Mouse (Mus musculus): ENCODE measurements around the gene St6galnac3. TPM values are rescaled to one million over a fixed set of nuclear protein-coding genes. Genes with fewer than 3 reads are reported as not detected.

Gene St6galnac3
- total RNA-seq, 2 experiments from 2014 or later: 22.0 to 25.9 TPM

DNA sequence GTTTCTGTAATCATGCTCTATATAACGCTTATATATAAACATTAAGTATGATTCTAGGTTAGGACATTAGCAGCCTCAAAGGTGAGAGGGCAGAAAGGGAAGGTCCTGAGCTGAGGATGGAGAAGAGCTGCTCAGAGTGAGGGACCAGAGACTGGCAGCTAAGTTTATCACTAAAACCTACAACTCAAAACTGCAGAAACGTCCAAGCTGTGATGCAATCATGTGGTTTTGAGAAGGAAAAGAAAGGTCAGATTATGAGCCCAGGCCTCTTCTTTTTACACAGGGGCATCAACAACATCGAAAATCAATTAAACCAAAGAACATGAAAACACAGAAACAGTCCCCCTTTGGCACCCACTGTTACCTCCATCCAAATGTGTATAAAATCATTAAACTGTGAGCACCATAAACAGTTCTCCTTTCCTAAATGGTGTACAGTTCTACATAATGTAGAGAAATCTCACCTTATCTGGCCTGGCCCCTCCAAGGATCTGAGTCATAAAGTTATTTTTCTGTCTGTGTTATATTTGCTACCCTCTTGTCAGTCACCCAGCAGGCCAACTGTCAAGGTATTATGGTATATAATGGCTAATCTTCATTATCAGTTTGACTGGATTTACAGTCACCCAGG, 244.9 kb downstream of the St6galnac3 start:
- DNase-seq (ENCODE audit: low spot score in 2 of 2): no peak

- no peak for DNase-seq (ENCODE audit: low spot score in 2 of 2)
Observed at GRCm38 (mm10) chr3:153475919-153476318, 249.1 kb downstream of the St6galnac3 start.

GRCm38 (mm10) chr3:153475461-153475860, 249.5 kb downstream of the St6galnac3 start:
- no peak for DNase-seq (ENCODE audit: low spot score in 2 of 2)

DNA sequence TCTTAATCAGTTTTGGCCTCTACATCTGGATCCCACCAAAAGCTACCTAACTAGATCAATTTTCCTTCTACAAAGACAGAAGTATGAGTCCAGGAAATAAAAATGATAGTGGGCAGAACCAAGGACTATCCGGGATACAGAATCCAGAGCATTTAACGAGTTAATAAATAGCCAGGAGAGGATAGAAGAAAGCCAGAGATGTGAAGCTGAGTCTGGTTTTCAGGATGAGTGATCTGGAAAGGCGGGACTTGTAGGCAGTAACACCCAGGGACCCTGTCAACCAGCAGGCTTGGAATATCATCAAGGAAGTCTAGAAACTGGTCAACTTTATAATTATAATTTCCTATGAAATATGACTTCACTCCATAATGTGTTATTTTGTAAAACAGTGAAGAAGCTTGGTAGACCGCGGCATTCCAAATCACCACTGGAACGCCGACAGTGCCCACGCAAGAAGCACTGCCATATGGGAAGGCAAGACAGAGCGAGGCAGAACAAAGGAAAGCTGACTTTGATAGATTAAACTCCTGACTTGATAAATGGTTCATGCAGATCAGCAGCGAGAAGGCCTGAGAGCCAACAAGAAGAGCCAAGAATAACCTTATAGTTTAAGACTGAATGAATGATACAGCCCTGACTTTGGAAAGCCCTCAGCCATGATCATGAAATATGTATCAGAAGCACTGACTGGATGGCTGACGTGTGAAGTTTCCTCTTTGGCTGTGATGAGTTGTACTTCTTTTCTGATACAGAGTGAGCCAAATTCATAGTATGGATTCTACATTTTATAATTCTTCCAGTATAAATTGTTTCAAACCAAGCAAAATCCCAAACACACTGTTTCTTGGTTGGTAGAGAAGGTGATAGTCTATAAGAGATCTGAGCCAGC, 252.1 kb downstream of the St6galnac3 start:
- DNase-seq (ENCODE audit: low spot score in 2 of 2): no peak

DNA sequence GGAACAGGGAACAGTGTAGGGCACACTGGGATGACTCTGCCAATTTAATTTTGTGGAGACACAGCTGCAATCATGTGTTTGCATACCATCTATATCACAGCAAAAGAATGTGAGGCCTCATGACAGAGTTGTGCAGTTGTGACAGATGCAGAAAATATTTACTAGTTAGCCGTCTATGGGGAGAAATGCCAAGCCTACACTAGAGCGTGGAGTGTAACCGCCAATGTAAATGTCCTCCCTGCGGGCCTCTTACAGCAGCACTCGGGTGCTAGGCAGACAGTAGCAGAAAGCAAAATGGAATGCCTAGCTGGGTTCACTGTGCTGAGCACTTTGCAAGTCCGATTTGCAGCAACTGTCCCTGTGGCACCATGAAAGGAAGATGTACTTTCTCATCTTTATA, 261.1 kb downstream of the St6galnac3 start:
- DNase-seq (ENCODE audit: low spot score in 2 of 2): no peak

GRCm38 (mm10) chr3:153460173-153460572, 264.8 kb downstream of the St6galnac3 start:
- DNase-seq (ENCODE audit: low spot score in 2 of 2): no peak

GRCm38 (mm10) chr3:153458593-153458992, 266.4 kb downstream of the St6galnac3 start:
- DNase-seq (ENCODE audit: low spot score in 2 of 2): no peak

- no peak for DNase-seq (ENCODE audit: low spot score in 2 of 2)
Observed at GRCm38 (mm10) chr3:153457701-153458100, 267.3 kb downstream of the St6galnac3 start.

DNA sequence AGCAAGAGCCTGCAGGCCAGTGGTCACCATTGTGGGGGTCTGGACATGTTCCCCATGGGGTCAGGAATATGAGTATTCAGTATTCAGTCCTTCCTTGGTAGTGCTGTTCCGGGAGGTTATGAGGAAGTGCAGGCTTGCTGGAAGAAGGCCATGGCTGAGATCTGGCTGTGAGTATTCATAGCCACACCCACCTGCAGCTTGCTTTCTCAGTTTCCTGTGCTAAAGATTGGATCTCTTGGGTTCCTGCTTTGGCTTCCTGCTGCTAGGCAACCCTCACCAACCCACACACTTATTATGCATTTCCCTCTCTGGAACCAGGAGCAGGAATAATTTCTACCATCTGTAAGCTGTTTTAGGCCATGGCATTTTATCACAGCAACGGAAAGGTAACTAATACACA, 267.8 kb downstream of the St6galnac3 start:
- no peak for DNase-seq (ENCODE audit: low spot score in 2 of 2)

DNA sequence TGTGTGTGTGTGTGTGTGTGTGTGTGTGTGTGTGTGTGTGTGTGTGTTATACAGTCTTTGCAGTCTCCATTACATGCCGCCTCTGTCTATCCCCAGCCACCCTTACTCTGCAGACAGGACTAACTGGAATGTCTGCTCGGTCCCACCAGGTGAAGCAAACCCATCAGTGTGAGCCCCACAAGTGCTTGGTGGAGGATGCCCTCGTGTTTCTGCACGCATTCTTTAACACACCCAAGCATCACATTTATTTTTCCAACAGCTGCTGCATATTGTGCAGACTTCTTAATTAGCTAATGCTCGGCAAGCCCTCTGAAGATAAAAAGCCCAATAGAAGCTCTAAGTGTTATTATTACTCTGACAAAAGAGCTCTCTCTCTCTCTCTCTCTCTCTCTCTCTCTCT, 268.7 kb downstream of the St6galnac3 start:
- DNase-seq (ENCODE audit: low spot score in 2 of 2): no peak

DNA sequence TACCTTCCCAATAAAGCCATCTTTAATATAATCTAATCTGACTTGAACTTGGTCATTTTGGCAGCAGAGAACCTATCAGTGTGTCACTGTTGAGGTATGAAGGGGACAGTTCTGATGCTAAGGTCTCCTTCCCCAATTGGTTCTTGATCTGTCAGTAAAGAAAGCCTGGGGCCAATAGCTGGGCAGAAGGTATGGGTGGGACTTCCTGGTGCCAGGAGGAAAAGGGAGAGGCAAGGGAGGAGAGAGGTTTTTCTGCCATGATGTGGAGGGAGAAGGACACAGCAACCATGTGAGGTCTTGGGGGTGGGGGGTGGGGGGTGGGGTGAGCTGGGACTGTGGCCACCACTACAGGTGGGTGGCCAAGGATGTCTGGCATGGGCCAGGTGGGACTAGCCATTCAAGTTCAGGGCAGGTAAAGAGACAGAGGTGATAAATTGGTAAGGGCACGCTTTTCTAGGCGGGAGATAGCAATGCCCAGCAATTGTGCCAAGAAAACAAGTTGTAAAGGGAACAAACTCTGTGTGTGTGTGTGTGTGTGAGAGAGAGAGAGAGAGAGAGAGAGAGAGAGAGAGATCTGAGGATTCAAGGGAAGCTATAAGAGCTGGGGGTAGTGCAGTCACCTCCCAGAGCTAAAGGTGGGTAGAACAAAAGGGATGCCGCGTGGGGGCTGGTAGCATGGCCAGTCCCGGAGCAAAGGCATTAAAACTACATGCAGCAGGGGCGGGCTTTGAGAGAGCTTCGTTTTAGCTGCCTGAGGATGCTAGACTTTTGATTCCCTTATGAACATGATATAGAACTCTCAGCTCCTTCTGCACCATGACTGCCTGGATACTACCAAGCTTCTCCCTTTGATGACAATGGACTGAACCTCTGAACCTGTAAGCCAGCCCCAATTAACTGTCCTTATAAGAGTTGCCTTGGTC, 271.6 kb downstream of the St6galnac3 start:
- no peak for DNase-seq (ENCODE audit: low spot score in 2 of 2)

DNA sequence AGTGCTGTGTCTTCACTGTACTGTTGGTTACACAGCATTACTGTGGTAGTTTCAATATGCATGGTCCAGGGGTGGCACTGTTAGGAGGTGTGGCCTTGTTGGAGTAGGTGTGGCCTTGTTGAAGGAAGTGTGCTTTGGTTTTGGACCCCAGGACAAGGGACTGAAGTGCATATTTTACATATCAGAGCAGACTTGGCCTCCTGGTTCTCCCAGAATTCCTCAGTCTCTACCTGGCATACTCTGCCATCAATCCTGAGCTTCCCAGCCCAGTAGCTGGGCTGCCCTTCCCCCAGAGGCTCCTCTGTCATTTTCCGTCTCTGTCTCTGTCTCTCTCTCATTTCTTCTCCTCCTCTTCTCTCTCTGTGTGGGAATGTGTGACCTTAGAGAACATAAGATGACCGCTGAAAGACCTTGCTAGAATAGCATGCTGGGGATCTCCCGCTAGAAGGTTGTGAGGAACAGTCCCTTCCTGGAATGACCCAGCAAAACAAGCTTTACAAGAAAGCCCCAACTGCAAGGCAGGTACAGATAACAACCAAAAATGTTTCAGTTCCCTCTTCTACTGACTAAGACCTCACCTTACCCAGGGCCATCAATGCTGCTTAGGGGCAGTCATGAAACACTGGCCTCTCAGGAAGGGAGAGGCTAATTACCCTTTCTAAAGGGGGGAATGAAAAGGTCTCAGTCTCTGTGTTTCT, 272.5 kb downstream of the St6galnac3 start:
- DNase-seq (ENCODE audit: low spot score in 2 of 2): no peak

- no peak for DNase-seq (ENCODE audit: low spot score in 2 of 2)
Observed at GRCm38 (mm10) chr3:153441329-153441728, 283.6 kb downstream of the St6galnac3 start.

DNA sequence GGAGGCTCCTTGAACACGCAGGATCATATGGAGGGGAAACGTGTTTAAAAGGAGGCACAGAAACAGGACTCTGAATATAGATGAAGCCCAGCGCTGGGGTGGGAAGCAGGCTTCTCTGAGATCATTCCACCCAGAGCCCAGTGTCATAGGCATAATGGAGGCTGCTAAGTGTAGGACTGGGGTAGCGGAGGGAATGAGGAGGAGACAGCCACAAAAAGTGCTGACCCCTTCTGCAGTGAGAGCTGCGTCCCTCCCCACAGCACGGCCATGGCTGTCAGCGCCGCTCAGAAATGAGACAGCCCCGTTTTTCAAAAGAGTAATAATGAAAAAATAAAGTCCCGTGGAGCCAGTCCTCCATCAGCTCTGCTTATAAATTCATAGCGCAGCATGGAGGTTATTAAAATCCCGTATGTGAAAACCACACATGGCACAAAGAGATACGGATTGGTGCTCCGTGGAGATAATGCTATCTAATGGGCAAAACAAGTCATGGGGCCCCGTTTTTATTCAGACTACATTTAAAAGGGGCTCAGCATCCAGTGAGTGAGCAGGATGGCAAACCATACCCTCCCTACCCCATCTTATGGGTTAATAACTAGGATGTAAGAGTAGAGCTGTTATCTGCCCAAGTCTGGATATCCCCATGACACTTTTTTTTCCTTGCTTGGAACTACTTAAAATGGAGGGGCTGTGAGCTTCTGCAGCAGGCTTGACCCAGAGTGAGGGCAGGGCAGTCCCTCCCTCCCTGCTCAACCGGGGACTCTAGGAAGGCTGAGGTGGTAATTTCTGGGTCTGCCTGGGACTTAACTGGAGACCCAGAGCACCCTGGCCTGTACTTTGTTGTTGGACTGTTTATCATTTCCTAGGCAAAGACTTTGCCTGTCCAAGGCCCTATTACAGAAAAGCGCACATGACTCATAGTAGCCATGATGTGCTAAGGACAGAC, 288.6 kb downstream of the St6galnac3 start:
- no peak for DNase-seq (ENCODE audit: low spot score in 2 of 2)

- DNase-seq (ENCODE audit: low spot score in 2 of 2): no peak
Observed at GRCm38 (mm10) chr3:153433010-153433409, 292.0 kb downstream of the St6galnac3 start.

DNA sequence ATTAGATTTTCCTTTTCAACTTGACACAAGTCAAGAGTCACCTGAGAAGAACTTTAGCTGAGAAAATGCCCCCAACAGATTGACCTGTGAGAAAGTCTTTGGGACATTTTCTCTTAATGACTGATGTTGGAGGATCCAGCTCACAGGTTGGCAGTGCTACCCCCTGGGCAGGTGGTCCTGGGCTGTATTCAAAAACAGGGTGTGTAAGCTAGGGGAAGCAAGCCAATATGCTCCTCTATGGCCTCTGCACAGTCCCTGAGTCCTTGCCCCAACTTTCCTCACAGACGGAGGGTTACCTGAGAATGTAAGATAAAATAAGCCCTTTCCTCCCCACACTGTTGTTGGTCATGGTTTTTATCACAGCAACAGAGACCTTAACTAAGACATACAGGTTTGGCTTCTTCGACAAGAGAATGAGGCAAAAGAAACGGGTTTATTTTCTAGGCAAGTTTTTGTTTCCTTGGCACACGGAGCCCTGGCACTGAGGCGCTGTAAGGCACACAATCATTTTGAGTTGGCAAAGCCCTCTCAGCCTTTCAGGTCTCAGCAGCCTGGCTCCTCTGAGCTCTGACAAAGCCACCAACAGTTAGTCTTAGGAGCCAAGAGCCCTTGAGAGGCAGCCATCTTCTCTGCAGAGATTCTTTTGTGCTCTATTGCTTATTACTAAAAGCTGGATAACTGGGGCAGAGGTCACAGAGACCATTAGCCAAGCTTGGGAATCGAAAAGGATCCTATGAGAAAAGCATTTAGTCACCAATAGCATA, 292.7 kb downstream of the St6galnac3 start:
- DNase-seq (ENCODE audit: low spot score in 2 of 2): no peak

DNA sequence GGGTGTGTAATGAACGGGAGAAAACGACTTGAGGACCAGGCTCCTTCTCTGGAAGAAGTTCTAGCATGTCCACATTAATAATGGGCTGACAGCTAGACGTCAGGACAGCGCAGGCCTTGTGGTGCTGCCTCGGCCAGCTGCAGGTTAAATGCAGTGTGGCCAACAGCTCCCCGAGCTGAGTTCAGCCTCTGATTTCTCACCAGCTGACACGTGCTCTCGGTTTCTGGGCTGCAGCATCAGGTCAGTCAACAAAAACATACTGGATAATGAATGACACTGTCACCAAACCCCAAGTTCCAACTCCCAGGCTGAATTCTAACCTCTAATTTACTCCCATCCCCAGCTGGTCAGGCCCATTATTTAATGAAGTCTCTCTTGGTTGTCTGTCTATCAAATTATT, 295.1 kb downstream of the St6galnac3 start:
- no peak for DNase-seq (ENCODE audit: low spot score in 2 of 2)

DNA sequence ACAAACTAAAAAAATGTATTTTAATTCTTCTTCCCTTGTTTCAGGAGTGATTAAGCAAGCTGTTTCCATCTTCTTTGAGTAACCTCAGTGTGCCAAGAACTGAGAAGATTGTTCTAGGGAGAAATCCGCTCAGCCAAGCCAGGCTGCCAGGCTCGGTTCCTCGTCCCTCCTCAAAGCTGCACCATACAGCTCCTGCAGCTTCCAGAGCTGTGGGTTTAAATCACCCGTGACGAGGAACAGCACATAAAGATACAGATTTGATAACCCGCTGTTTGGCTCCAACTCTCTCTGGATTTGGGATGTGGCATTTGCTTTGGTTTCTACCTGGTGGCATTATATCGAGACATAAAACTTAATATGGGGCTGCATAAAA, 303.1 kb downstream of the St6galnac3 start:
- DNase-seq (ENCODE audit: low spot score in 2 of 2): no peak

Measured in adrenal gland, postnatal 4 days (tissue).